Mouse (Mus musculus) heart, postnatal 36 days (tissue): Measurements from ENCODE around the gene Mrpl51. TPM values are rescaled to one million over a fixed set of nuclear protein-coding genes. Genes with fewer than 3 reads are reported as not detected.
A peak's percentile ranks its signal among the peaks of the same experiment; 100 is the strongest.

ENCODE experiments used
- DNase-seq, 2 experiments: peaks; one replicate each; pipeline ENCODE4 v3.0.0; 2021 to 2022
- intact Hi-C: fragments of 180-260 bp; cut with DNase I; formaldehyde crosslinking; loops from one replicate; pipeline ENCODE4 v1.15.1; 2025
- total RNA-seq, 2 experiments: library from RNA; stranded (reverse); gene quantifications; 2 replicates each; pipeline ENCODE4 v1.2.3; 2021

The Mrpl51 gene
- 100 to 1,000 TPM; 308 to 334 TPM for total RNA-seq

GRCm38 (mm10) chr6:125191332-125192015, at the start of gene Mrpl51, which contains the start of gene Ncapd2:
TSS of gene Mrpl51 (plus strand) at chr6:125191801.
TSS of gene Ncapd2 (minus strand) at chr6:125191701.
- intact Hi-C loops = loop anchor here (2.0 kb wide), 2 partner anchors 23 to 27 kb away; no protein-coding TSS in a partner anchor
- DNase-seq = peak; percentile 95 to 97

- DNase-seq = no peak
- intact Hi-C loops = no loop called here
Observed at GRCm38 (mm10) chr6:125142436-125142835, 49.2 kb upstream of the Mrpl51 start.

- intact Hi-C loops = no loop called here
- DNase-seq = no peak
Observed at GRCm38 (mm10) chr6:125143128-125143527, 48.5 kb upstream of the Mrpl51 start.

- DNase-seq = no peak
- intact Hi-C loops = no loop called here
Observed at GRCm38 (mm10) chr6:125143904-125144303, 47.7 kb upstream of the Mrpl51 start.

GRCm38 (mm10) chr6:125145001-125145400, 46.6 kb upstream of the Mrpl51 start, which contains the start of gene Iffo1:
TSS of gene Iffo1 (plus strand) at chr6:125145241.
- peak; percentile 87 to 88 for DNase-seq
- intact Hi-C loops = loop anchor here (5.0 kb wide), 1 partner anchor 127 kb away; no protein-coding TSS in a partner anchor

- intact Hi-C loops = loop anchor here (5.0 kb wide), 1 partner anchor 127 kb away; no protein-coding TSS in a partner anchor
- DNase-seq = peak; percentile 29 to 42
Observed at GRCm38 (mm10) chr6:125145479-125145951, 46.1 kb upstream of the Mrpl51 start.

GRCm38 (mm10) chr6:125146148-125146547, 45.5 kb upstream of the Mrpl51 start:
- DNase-seq = no peak
- intact Hi-C loops = loop anchor here (5.0 kb wide), 1 partner anchor 126 kb away; no protein-coding TSS in a partner anchor

GRCm38 (mm10) chr6:125146797-125147196, 44.8 kb upstream of the Mrpl51 start:
- DNase-seq = peak; percentile 53 to 62
- intact Hi-C loops = loop anchor here (5.0 kb wide), 1 partner anchor 126 kb away; no protein-coding TSS in a partner anchor

- intact Hi-C loops = loop anchor here (5.0 kb wide), 1 partner anchor 125 kb away; no protein-coding TSS in a partner anchor
- no peak for DNase-seq
Observed at GRCm38 (mm10) chr6:125147329-125147728, 44.3 kb upstream of the Mrpl51 start.

- intact Hi-C loops = loop anchor here (2.0 to 5.0 kb wide), 2 partner anchors 16 to 124 kb away; no protein-coding TSS in a partner anchor
- peak; percentile 55 to 76 for DNase-seq
Observed at GRCm38 (mm10) chr6:125148251-125148925, 43.2 kb upstream of the Mrpl51 start.

GRCm38 (mm10) chr6:125148926-125149568, 42.6 kb upstream of the Mrpl51 start:
- peak; percentile 57 to 59 for DNase-seq
- intact Hi-C loops = loop anchor here (2.0 to 5.0 kb wide), 2 partner anchors 16 to 123 kb away; no protein-coding TSS in a partner anchor

GRCm38 (mm10) chr6:125149569-125149950, 42.0 kb upstream of the Mrpl51 start:
- intact Hi-C loops = loop anchor here (2.0 to 5.0 kb wide), 2 partner anchors 15 to 123 kb away; no protein-coding TSS in a partner anchor
- no peak for DNase-seq

GRCm38 (mm10) chr6:125152212-125153017, 39.2 kb upstream of the Mrpl51 start:
- intact Hi-C loops = no loop called here
- peak; percentile 60 to 65 for DNase-seq

GRCm38 (mm10) chr6:125153018-125153389, 38.6 kb upstream of the Mrpl51 start:
- intact Hi-C loops = no loop called here
- DNase-seq = no peak

- intact Hi-C loops = no loop called here
- no peak for DNase-seq
Observed at GRCm38 (mm10) chr6:125153682-125154081, 37.9 kb upstream of the Mrpl51 start.

- DNase-seq = no peak
- intact Hi-C loops = no loop called here
Observed at GRCm38 (mm10) chr6:125154550-125154949, 37.1 kb upstream of the Mrpl51 start.

GRCm38 (mm10) chr6:125155262-125155661, 36.3 kb upstream of the Mrpl51 start:
- intact Hi-C loops = no loop called here
- no peak for DNase-seq

- DNase-seq = no peak
- intact Hi-C loops = no loop called here
Observed at GRCm38 (mm10) chr6:125156491-125156890, 35.1 kb upstream of the Mrpl51 start.

- intact Hi-C loops = no loop called here
- DNase-seq = no peak
Observed at GRCm38 (mm10) chr6:125156903-125157614, 34.5 kb upstream of the Mrpl51 start.
